Mouse (Mus musculus): ENCODE results near the gene Tmem189. TPM values are rescaled to one million over a fixed set of nuclear protein-coding genes. Genes with fewer than 3 reads are reported as not detected.
"Not testable (repeated sequence)": the region's sequence is repeated elsewhere in the genome, so short reads cannot be mapped to it uniquely, and the experiment has no call there.

Gene Tmem189
- polyA plus RNA-seq, 1 experiment from 2014 or later = 41.9 TPM

DNA sequence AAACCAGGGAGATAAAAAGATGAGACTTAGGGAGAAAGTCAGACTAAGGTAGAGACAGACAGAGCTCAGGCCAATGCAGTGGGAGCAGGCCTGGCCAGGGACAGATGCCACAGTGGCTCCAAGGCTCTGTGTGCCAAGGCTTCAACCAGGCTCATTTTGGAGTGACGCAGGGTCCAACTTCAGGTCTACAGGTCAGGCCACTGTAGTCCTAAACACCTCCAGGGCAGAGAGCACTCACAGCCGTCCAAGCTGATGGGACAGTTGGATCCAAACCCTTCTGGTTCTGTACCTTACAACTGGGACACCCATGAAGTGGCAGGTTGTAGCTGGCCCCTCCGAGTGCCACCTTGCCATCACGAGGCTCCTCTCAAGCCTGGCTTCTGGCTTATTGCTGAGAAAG is 31.6 kb downstream of the Tmem189 start:
- Histone ChIP-seq H3K9me3 (no peaks in the 10 kb centered on the region), H3K27me3 (peaks cover 7% of the 10 kb centered on the region), H3K27ac (replicated peaks) (no peak overlapping the region), H3K4me3 (no peak overlapping the region), H3K4me1 (replicated peaks) (peaks cover 39% of the 10 kb centered on the region), H3K36me3 (peaks cover 28% of the 10 kb centered on the region; the same call in 1 of the 2 replicates), H3K9ac (no peak overlapping the region), H3K4me2 (no peak overlapping the region)
- 90% methylated on average over 4 of the region's 4 CpGs for WGBS
- no peak for ATAC-seq (ENCODE audit: low read depth)

DNA sequence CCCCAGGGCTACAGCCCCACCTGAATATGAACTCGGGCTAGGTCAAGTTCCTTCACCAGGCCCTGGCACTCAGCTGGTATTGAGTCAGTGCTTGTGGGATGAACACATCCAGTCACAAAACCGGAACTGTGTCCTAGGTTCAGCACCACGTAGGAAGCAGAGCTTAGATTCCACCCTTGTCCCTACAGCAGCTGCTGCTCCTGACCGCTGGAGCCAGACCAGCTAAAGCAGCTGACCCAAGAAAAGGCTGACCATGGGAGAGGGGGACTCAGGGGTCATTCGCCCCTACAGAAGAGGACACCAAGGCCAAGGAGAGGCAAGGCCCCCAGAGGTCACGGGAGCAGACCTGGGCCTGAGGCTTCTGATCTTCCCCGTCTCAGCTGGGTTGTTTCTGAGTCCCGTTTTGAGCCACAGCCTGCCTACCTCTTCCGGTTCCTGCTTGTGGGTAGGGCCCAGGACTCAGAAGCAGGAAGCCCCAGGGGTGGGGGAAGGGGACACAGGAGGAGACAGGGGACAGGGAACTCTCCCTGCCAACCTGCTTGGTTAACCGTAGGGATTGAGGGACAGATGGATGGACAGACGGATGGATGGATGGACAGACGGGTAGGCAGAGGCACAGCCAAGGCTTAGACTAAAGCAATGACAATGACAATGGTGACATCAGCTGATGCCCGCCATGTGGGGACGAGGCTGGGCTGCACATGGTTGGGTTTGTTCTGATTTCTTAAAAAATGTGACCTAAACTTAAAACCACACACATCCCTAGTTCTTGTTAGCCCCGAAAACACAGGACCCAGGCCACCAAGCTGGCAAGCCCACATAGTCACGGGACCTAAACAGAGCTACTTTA is 32.8 kb downstream of the Tmem189 start:
- 86% methylated on average over 16 of the region's 16 CpGs for WGBS

GRCm38 (mm10) chr2:167654911-167655600 is 34.6 kb downstream of the Tmem189 start:
- 91% methylated on average over 10 of the region's 10 CpGs for WGBS
- H3K9ac ChIP-seq = no peak overlapping the region

More for the DNA sequence above, 32.8 kb downstream of the Tmem189 start:
- no peak for ATAC-seq (ENCODE audit: low read depth)
- peaks cover 40% of the 10 kb centered on the region for H3K36me3 ChIP-seq
- no peak overlapping the region for H3K4me2 ChIP-seq
- H3K27me3 ChIP-seq = no peaks in the 10 kb centered on the region
- peaks cover 33% of the 10 kb centered on the region for H3K4me1 ChIP-seq (replicated peaks)
- no peak overlapping the region for H3K4me3 ChIP-seq
- no peaks in the 10 kb centered on the region for H3K9me3 ChIP-seq
- H3K9ac ChIP-seq = no peak overlapping the region; the same call in 1 of the 2 replicates
- H3K27ac ChIP-seq (replicated peaks) = no peak overlapping the region

DNA sequence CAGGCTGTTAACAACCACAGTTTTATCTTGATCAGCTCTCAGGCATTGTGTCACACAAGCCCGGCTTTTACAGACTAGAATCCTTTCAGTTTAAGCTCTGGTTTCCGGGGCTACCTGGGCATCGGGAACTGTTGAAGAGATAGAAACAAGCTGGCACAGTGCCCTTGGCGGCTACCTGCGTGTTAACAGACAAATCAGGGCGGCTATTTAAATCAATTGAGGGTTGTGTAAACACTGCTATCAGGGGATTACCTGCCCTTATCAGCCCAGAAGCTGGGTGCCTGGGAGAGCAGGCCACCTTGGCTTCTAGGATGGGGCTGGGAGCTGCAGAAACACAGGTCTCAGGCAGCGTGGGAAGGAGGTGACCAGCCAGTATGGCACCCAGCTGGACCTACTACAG is 36.9 kb downstream of the Tmem189 start:
- no peaks in the 10 kb centered on the region for H3K4me1 ChIP-seq (replicated peaks)
- WGBS = 89% methylated on average over 7 of the region's 7 CpGs
- no peak overlapping the region for H3K9ac ChIP-seq
- no peak for ATAC-seq (ENCODE audit: low read depth)
- H3K4me3 ChIP-seq = no peak overlapping the region
- H3K4me2 ChIP-seq = no peak overlapping the region
- H3K9me3 ChIP-seq = no peaks in the 10 kb centered on the region
- H3K27me3 ChIP-seq = no peaks in the 10 kb centered on the region
- peaks cover 51% of the 10 kb centered on the region for H3K36me3 ChIP-seq
- H3K27ac ChIP-seq (replicated peaks) = no peak overlapping the region

More at GRCm38 (mm10) chr2:167654911-167655600, 34.6 kb downstream of the Tmem189 start:
- Histone ChIP-seq H3K9me3 (no peaks in the 10 kb centered on the region), H3K36me3 (peaks cover 47% of the 10 kb centered on the region), H3K27ac (replicated peaks) (no peak overlapping the region), H3K4me2 (no peak overlapping the region), H3K4me1 (replicated peaks) (peaks cover 21% of the 10 kb centered on the region), H3K27me3 (no peaks in the 10 kb centered on the region), H3K4me3 (no peak overlapping the region)
- no peak for ATAC-seq (ENCODE audit: low read depth)

GRCm38 (mm10) chr2:167651622-167652021 is 38.0 kb downstream of the Tmem189 start:
- ATAC-seq (ENCODE audit: low read depth) = no peak
- H3K9me3 ChIP-seq = no peaks in the 10 kb centered on the region
- H3K4me1 ChIP-seq (replicated peaks) = no peaks in the 10 kb centered on the region
- H3K27ac ChIP-seq (replicated peaks) = no peak overlapping the region
- no peak overlapping the region for H3K9ac ChIP-seq
- no peaks in the 10 kb centered on the region for H3K27me3 ChIP-seq
- no peak overlapping the region for H3K4me3 ChIP-seq
- H3K4me2 ChIP-seq = no peak overlapping the region
- WGBS = 77% methylated on average over 9 of the region's 9 CpGs
- H3K36me3 ChIP-seq = peaks cover 50% of the 10 kb centered on the region

- Histone ChIP-seq H3K27ac (replicated peaks) (no peak overlapping the region), H3K27me3 (no peaks in the 10 kb centered on the region), H3K36me3 (peaks cover 65% of the 10 kb centered on the region), H3K9me3 (no peaks in the 10 kb centered on the region), H3K4me1 (replicated peaks) (no peaks in the 10 kb centered on the region), H3K4me2 (no peak overlapping the region), H3K9ac (no peak overlapping the region), H3K4me3 (no peak overlapping the region)
- ATAC-seq (ENCODE audit: low read depth) = no peak
- WGBS = 93% methylated on average over 12 of the region's 12 CpGs
Observed at GRCm38 (mm10) chr2:167649290-167650032, 40.2 kb downstream of the Tmem189 start.

GRCm38 (mm10) chr2:167646411-167646810 is 43.2 kb downstream of the Tmem189 start:
- ATAC-seq (ENCODE audit: low read depth) = no peak
- H3K36me3 ChIP-seq = peaks cover 48% of the 10 kb centered on the region
- H3K9me3 ChIP-seq = no peaks in the 10 kb centered on the region
- H3K4me3 ChIP-seq = no peak overlapping the region
- H3K4me2 ChIP-seq = no peak overlapping the region
- no peaks in the 10 kb centered on the region for H3K27me3 ChIP-seq
- no peak overlapping the region for H3K27ac ChIP-seq (replicated peaks)
- H3K4me1 ChIP-seq (replicated peaks) = no peaks in the 10 kb centered on the region
- H3K9ac ChIP-seq = no peak overlapping the region
- WGBS = 73% methylated on average over 4 of the region's 4 CpGs

GRCm38 (mm10) chr2:167643356-167644052 is 46.1 kb downstream of the Tmem189 start:
- H3K36me3 ChIP-seq = peaks cover 43% of the 10 kb centered on the region
- H3K4me1 ChIP-seq (replicated peaks); H3K4me2 ChIP-seq; H3K4me3 ChIP-seq; H3K27ac ChIP-seq (replicated peaks); H3K9me3 ChIP-seq; ATAC-seq (ENCODE audit: low read depth); H3K27me3 ChIP-seq; H3K9ac ChIP-seq: not testable (repeated sequence)
- 86% methylated on average over 13 of the region's 13 CpGs for WGBS

- Histone ChIP-seq H3K4me3 (no peak overlapping the region), H3K36me3 (peaks cover 34% of the 10 kb centered on the region), H3K27me3 (no peaks in the 10 kb centered on the region), H3K4me1 (replicated peaks) (no peaks in the 10 kb centered on the region), H3K9me3 (no peaks in the 10 kb centered on the region), H3K9ac (no peak overlapping the region), H3K27ac (replicated peaks) (no peak overlapping the region), H3K4me2 (no peak overlapping the region)
- no peak for ATAC-seq (ENCODE audit: low read depth)
- WGBS = 92% methylated on average over 6 of the region's 6 CpGs
Observed at GRCm38 (mm10) chr2:167642164-167642563, 47.5 kb downstream of the Tmem189 start.

DNA sequence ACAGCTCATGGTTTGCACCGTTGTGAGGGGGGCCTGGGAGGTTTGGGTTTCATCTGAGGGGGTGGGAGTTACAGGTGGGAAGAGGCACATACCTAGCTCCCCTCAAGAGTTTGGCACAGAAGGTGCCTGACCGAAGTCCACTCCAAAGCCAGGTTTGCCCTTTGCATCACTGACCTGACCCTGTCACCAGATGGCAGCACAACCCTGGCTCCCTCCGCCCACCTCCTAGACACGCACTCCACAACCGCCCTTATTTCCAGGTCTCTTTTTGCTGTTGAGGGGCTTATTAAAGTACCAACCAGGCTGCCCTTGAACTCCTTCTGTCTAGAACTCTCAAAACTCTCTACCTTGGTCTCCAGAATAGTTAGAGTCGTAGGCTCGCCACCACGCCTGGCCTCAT is 48.3 kb downstream of the Tmem189 start:
- Histone ChIP-seq H3K9me3 (no peaks in the 10 kb centered on the region), H3K9ac (no peak overlapping the region), H3K36me3 (peaks cover 34% of the 10 kb centered on the region), H3K27ac (replicated peaks) (no peak overlapping the region), H3K4me3 (no peak overlapping the region), H3K4me1 (replicated peaks) (no peaks in the 10 kb centered on the region), H3K4me2 (no peak overlapping the region), H3K27me3 (no peaks in the 10 kb centered on the region)
- ATAC-seq (ENCODE audit: low read depth) = no peak
- 52% methylated on average over 8 of the region's 8 CpGs for WGBS

DNA sequence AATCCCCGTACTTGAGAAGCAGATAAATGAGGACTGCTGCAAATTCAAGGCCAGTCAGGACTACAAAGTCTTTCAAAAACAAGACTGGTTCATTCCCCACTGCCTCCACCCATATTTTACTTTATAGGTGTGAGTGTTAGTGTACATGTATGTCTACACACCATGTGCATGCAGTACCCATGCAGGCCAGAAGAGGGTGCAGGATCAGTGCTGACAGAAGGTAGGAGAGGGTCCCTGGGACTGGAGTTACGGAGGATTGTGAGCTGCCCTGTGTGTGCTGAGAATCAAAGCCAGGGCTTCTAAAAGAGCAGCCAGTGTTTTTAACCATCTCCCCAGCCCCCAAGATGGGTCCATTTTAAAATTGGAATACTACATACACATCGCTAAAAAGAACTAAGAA is 49.3 kb downstream of the Tmem189 start:
- Histone ChIP-seq H3K4me1 (replicated peaks) (no peaks in the 10 kb centered on the region), H3K27me3 (no peaks in the 10 kb centered on the region), H3K9me3 (no peaks in the 10 kb centered on the region), H3K9ac (no peak overlapping the region), H3K36me3 (peaks cover 24% of the 10 kb centered on the region), H3K4me3 (no peak overlapping the region), H3K27ac (replicated peaks) (no peak overlapping the region), H3K4me2 (no peak overlapping the region)
- WGBS = 78% methylated on average over 3 of the region's 3 CpGs
- ATAC-seq (ENCODE audit: low read depth) = no peak

Measured in neural tube, embryonic 13.5 days (tissue).